Mouse (Mus musculus) CH12.LX (cell line): ENCODE data around the gene Vmn1r4. TPM values are rescaled to one million over a fixed set of nuclear protein-coding genes. Genes with fewer than 3 reads are reported as not detected.
A peak's percentile ranks its signal among the peaks of the same experiment; 100 is the strongest.

Experiments
- DNase-seq: peaks from one replicate; pipeline ENCODE4 v3.0.0-alpha.2; 2013; ENCODE audit errors: extremely low read depth
- H3K27ac ChIP-seq: 2 replicates; pipeline ENCODE4 v1.5.1; 2012; ENCODE audit warnings: low read depth, mild to moderate bottlenecking, control low read depth, moderate library complexity; ENCODE audit not compliant: insufficient read depth
- H3K27me3 ChIP-seq: replicated peaks from 2 replicates; pipeline ENCODE3; 2012; ENCODE audit warnings: inconsistent platforms
- H3K36me3 ChIP-seq, 2 experiments: replicated peaks in 1 of 2; 2 replicates each; pipeline versions ENCODE3 to v1.6.1; 2012; ENCODE audit warnings: inconsistent platforms in 1 of 2, low read length in 1 of 2, mild to moderate bottlenecking in 1 of 2, mixed read lengths in 1 of 2, moderate library complexity in 1 of 2; ENCODE audit not compliant: control insufficient read depth in 1 of 2, insufficient read depth in 1 of 2
- H3K4me1 ChIP-seq, 2 experiments: 2 replicates each; pipeline ENCODE4 v1.6.1; 2012; ENCODE audit warnings: inconsistent platforms in 1 of 2, moderate library complexity in 1 of 2; ENCODE audit not compliant: insufficient read depth in 2 of 2, control insufficient read depth in 1 of 2
- H3K4me2 ChIP-seq: 2 replicates; pipeline ENCODE4 v1.6.1; 2012; ENCODE audit warnings: low read depth, mild to moderate bottlenecking, control low read depth; ENCODE audit not compliant: poor library complexity, insufficient read depth, severe bottlenecking
- H3K4me3 ChIP-seq, 3 experiments: fragments of 150-350 bp in 1 of 3; sonication (generic) in 1 of 3; replicated peaks in 1 of 3; 2 replicates each; pipeline versions ENCODE3 to v1.5.1; 2011 to 2012; ENCODE audit warnings: low read depth in 2 of 3, low read length in 2 of 3, mild to moderate bottlenecking in 2 of 3, moderate library complexity in 2 of 3, control low read depth in 1 of 3, improper control_type of control experiment in 1 of 3, inconsistent platforms in 1 of 3, mixed read lengths in 1 of 3; ENCODE audit not compliant: poor library complexity in 1 of 3
- H3K79me2 ChIP-seq: replicated peaks from 2 replicates; pipeline ENCODE4 v1.6.1; 2012; ENCODE audit warnings: mild to moderate bottlenecking, moderate library complexity; ENCODE audit not compliant: control insufficient read depth, poor library complexity, insufficient read depth, severe bottlenecking; ENCODE audit errors: extremely low read depth
- H3K9ac ChIP-seq: 2 replicates; pipeline ENCODE4 v1.6.1; 2012; ENCODE audit warnings: low read depth, mild to moderate bottlenecking, control low read depth, moderate library complexity; ENCODE audit not compliant: insufficient read depth
- H3K9me3 ChIP-seq: replicated peaks from 2 replicates; pipeline ENCODE3; 2012; ENCODE audit warnings: low read length, inconsistent platforms, mixed read lengths
- CHD1 ChIP-seq: IDR thresholded peaks from 2 replicates; pipeline ENCODE4 v1.6.1; 2012; ENCODE audit warnings: low read depth, low read length, improper control_type of control experiment, inconsistent platforms
- CTCF ChIP-seq, 2 experiments: IDR thresholded peaks in 1 of 2; conservative IDR thresholded peaks in 1 of 2; 2 replicates each; pipeline ENCODE4 v1.5.1; 2011 to 2012; ENCODE audit warnings: low read depth in 2 of 2, low read length in 2 of 2, improper control_type of control experiment in 1 of 2, inconsistent platforms in 1 of 2, mild to moderate bottlenecking in 1 of 2, moderate library complexity in 1 of 2
- JUN ChIP-seq: IDR thresholded peaks from 2 replicates; pipeline ENCODE4 v1.6.1; 2011; ENCODE audit warnings: low read depth, mild to moderate bottlenecking, low read length, improper control_type of control experiment, moderate library complexity; ENCODE audit not compliant: insufficient read depth
- JUND ChIP-seq: conservative IDR thresholded peaks from 2 replicates; pipeline ENCODE4 v1.6.1; 2011; ENCODE audit warnings: low read depth, low read length, improper control_type of control experiment
- MEF2A ChIP-seq: IDR thresholded peaks from 2 replicates; pipeline ENCODE4 v1.6.1; 2014; ENCODE audit warnings: low read depth, mild to moderate bottlenecking, inconsistent platforms, low read length, improper control_type of control experiment, borderline replicate concordance
- MYC ChIP-seq: IDR thresholded peaks from 2 replicates; pipeline ENCODE4 v1.6.1; 2011; ENCODE audit warnings: low read depth, mild to moderate bottlenecking, improper control_type of control experiment, low read length
- NELFE ChIP-seq: IDR thresholded peaks from 2 replicates; pipeline ENCODE4 v1.6.1; 2011; ENCODE audit warnings: low read depth, low read length, improper control_type of control experiment
- NRF1 ChIP-seq: IDR thresholded peaks from 2 replicates; pipeline ENCODE4 v1.6.1; 2014; ENCODE audit warnings: low read depth, mild to moderate bottlenecking, inconsistent platforms, low read length, improper control_type of control experiment, moderate library complexity
- RAD21 ChIP-seq: IDR thresholded peaks from 2 replicates; pipeline ENCODE4 v1.6.1; 2011; ENCODE audit warnings: low read depth, mild to moderate bottlenecking, low read length, improper control_type of control experiment, moderate library complexity
- RCOR1 ChIP-seq: conservative IDR thresholded peaks from 2 replicates; pipeline ENCODE4 v1.6.1; 2012; ENCODE audit warnings: low read depth, mild to moderate bottlenecking, inconsistent platforms, low read length, improper control_type of control experiment
- USF2 ChIP-seq: conservative IDR thresholded peaks from 2 replicates; pipeline ENCODE4 v1.6.1; 2011; ENCODE audit warnings: low read depth, low read length, improper control_type of control experiment
- ZC3H11A ChIP-seq: IDR thresholded peaks from 2 replicates; pipeline ENCODE4 v1.6.1; 2012; ENCODE audit warnings: low read depth, mild to moderate bottlenecking, inconsistent platforms, low read length, improper control_type of control experiment
- ZKSCAN1 ChIP-seq: IDR thresholded peaks from 2 replicates; pipeline ENCODE4 v1.6.1; 2012; ENCODE audit warnings: low read depth, inconsistent platforms, low read length, improper control_type of control experiment, borderline replicate concordance
- ZMIZ1 ChIP-seq: IDR thresholded peaks from 2 replicates; pipeline ENCODE4 v1.6.1; 2012; ENCODE audit warnings: low read depth, mild to moderate bottlenecking, inconsistent platforms, low read length, improper control_type of control experiment
- dilution Hi-C: fragments of 300-500 bp; cut with MboI; formaldehyde crosslinking; loops from 2 replicates; pipeline ENCODE4 v1.14.3; 2020; ENCODE audit warnings: low sequenced_read_pairs; ENCODE audit not compliant: extremely low pct_unique_long_range_greater_than_20kb, extremely low pct_ligation_motif_present
- in situ Hi-C: fragments of 300-500 bp; cut with MboI; formaldehyde crosslinking; loops from 3 replicates; pipeline ENCODE4 v1.14.3; 2019; ENCODE audit warnings: low sequenced_read_pairs, low pct_ligation_motif_present, low pct_unique_long_range_greater_than_20kb, mixed read lengths
- polyA plus RNA-seq: library from polyadenylated mRNA; unstranded; fragments of >175 nt; gene quantifications from 2 replicates; pipeline ENCODE4 v1.2.1, GENCODE M21; 2012; ENCODE audit warnings: low read depth; ENCODE audit not compliant: insufficient read length
- total RNA-seq, 2 experiments: library from RNA; depleted of rRNA; stranded (reverse); fragments of 300-350 nt in 1 of 2; fragments of >200 nt in 1 of 2; gene quantifications; 2 replicates each; pipeline ENCODE4 v1.2.3; 2012 to 2014

Gene Vmn1r4
- total and polyA plus RNA-seq, 3 experiments = 0.11 to 0.25 (median 0.11) TPM

DNA sequence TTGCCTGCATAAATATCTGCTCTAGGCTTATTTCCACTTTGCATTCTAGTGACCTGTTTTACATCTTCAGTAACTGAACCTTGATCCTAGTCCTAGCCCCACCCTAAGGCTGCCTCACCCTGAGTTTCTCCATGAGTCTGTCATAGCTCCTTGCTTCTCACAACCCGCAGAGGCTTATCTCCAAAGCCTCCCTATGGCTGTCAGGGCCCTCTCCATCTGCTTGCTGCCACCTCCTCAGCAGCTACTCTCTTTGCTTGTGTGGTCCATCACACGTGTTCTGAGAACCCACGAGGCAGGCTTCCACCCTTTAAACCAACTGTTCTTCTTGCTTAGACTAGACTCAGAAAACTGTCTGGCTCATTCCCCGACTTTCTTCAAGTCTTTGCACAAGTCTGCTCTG lies 46.9 kb upstream of the Vmn1r4 start:
- H3K4me2 ChIP-seq = no peak overlapping the region
- H3K27me3 ChIP-seq = no peaks in the 10 kb centered on the region
- no peak overlapping the region for H3K27ac ChIP-seq
- dilution Hi-C loops (no loop called here), in situ Hi-C loops (no loop called here)
- no peak for DNase-seq
- H3K36me3 ChIP-seq = peaks cover 0 to 14% of the 10 kb centered on the region in 2 experiments
- TF ChIP-seq JUN = no peak
- no peak for TF ChIP-seq USF2
- TF ChIP-seq NELFE = no peak
- TF ChIP-seq CTCF (conservative IDR thresholded peaks at IDR 0.05 in 1 of 2, IDR thresholded peaks at IDR 0.05 in 1 of 2; ENCODE audit: low read depth in 2 of 2, low read length in 2 of 2) = no peak
- TF ChIP-seq MEF2A = no peak
- no peak for TF ChIP-seq CHD1
- TF ChIP-seq RCOR1 = no peak
- no peak for TF ChIP-seq ZC3H11A
- TF ChIP-seq MYC = no peak
- no peak overlapping the region for H3K4me3 ChIP-seq
- H3K9ac ChIP-seq = no peak overlapping the region
- no peaks in the 10 kb centered on the region for H3K9me3 ChIP-seq
- no peaks in the 10 kb centered on the region for H3K4me1 ChIP-seq
- H3K79me2 ChIP-seq = no peaks in the 10 kb centered on the region

- H3K9me3 ChIP-seq = no peaks in the 10 kb centered on the region
- DNase-seq = peak; percentile 3
- dilution Hi-C loops (no loop called here), in situ Hi-C loops (no loop called here)
- H3K27me3 ChIP-seq = no peaks in the 10 kb centered on the region
- peaks cover 0 to 22% of the 10 kb centered on the region in 2 experiments for H3K36me3 ChIP-seq
- TF ChIP-seq NRF1 (no peak), JUND (no peak), RAD21 (peak; percentile 24; the same call in 1 of the 2 replicates), ZKSCAN1 (no peak), ZMIZ1 (no peak), CTCF (conservative IDR thresholded peaks at IDR 0.05 in 1 of 2, IDR thresholded peaks at IDR 0.05 in 1 of 2; ENCODE audit: low read depth in 2 of 2, low read length in 2 of 2) (peak in 1 of 2 experiments; percentile 37; a peak in 1 of 4 replicates), MEF2A (no peak)
- no peaks in the 10 kb centered on the region for H3K79me2 ChIP-seq
- H3K4me2 ChIP-seq = no peak overlapping the region
- no peak overlapping the region for H3K4me3 ChIP-seq
- H3K4me1 ChIP-seq = no peaks in the 10 kb centered on the region
- no peak overlapping the region for H3K9ac ChIP-seq
- H3K27ac ChIP-seq = no peak overlapping the region
Observed at GRCm38 (mm10) chr6:56877985-56878384, 45.8 kb upstream of the Vmn1r4 start.
